Mouse (Mus musculus): Measurements from ENCODE around the gene Sdr39u1.

GRCm38 (mm10) chr14:55944575-55944974 is 44.5 kb upstream of the Sdr39u1 start, which contains the start of gene Cma1:
- TF ChIP-seq CTCF (conservative IDR thresholded peaks at IDR 0.05; ENCODE audit: low read length) (no peak), POU5F1 (IDR thresholded peaks at IDR 0.05; ENCODE audit: borderline replicate concordance, low read length) (no peak)

Data from E14TG2a.4 (cell line).